Mouse (Mus musculus) liver, embryonic 14.5 days (tissue): ENCODE data around the gene Zer1. TPM values are rescaled to one million over a fixed set of nuclear protein-coding genes. Genes with fewer than 3 reads are reported as not detected.

ENCODE experiments used
- ATAC-seq: fragments of 200-750 bp; cut with Nextera tagmentation; 2 replicates; pipeline ENCODE4 v1.8.0; 2017; ENCODE audit warnings: moderate number of reproducible peaks, mild to moderate bottlenecking, moderate library complexity; ENCODE audit not compliant: insufficient read depth
- DNase-seq, 3 experiments: peaks; one replicate each; pipeline ENCODE4 v3.0.0-alpha.2; 2012 to 2013; ENCODE audit warnings: low read depth in 3 of 3, low spot score in 3 of 3
- H3K27ac ChIP-seq: fragments of 300-500 bp; sonication (generic); 2 replicates; pipeline ENCODE4 v1.5.1; 2014; ENCODE audit warnings: moderate library complexity, mild to moderate bottlenecking, control low read depth, inconsistent platforms
- H3K27me3 ChIP-seq: fragments of 300-500 bp; sonication (generic); 2 replicates; pipeline ENCODE4 v1.6.1; 2014; ENCODE audit warnings: mild to moderate bottlenecking, low read length, moderate library complexity; ENCODE audit not compliant: control insufficient read depth, insufficient read depth
- H3K36me3 ChIP-seq: fragments of 300-500 bp; sonication (generic); replicated peaks from 2 replicates; pipeline ENCODE4 v1.6.1; 2014; ENCODE audit warnings: low read depth; ENCODE audit not compliant: control insufficient read depth, insufficient read depth
- H3K4me1 ChIP-seq, 2 experiments: fragments of 200-500 bp in 1 of 2; fragments of 300-500 bp in 1 of 2; sonication (generic) in 1 of 2; replicated peaks; 2 replicates each; pipeline ENCODE4 v1.6.1; 2012 to 2014; ENCODE audit warnings: antibody characterized with exemption in 1 of 2, inconsistent platforms in 1 of 2, low read length in 1 of 2; ENCODE audit not compliant: control insufficient read depth in 2 of 2, insufficient read depth in 2 of 2
- H3K4me2 ChIP-seq: fragments of 300-500 bp; sonication (generic); 2 replicates; pipeline ENCODE4 v1.6.1; 2014; ENCODE audit warnings: low read depth, mild to moderate bottlenecking, control low read depth, moderate library complexity
- H3K4me3 ChIP-seq, 2 experiments: fragments of 200-500 bp in 1 of 2; fragments of 300-500 bp in 1 of 2; sonication (generic) in 1 of 2; 2 replicates each; pipeline ENCODE4 v1.5.1; 2012 to 2014; ENCODE audit warnings: low read depth in 2 of 2, low read length in 2 of 2, mild to moderate bottlenecking in 2 of 2, control low read depth in 1 of 2, inconsistent platforms in 1 of 2, moderate library complexity in 1 of 2; ENCODE audit not compliant: insufficient read depth in 1 of 2
- H3K9ac ChIP-seq: fragments of 300-500 bp; sonication (generic); replicated peaks from 2 replicates; pipeline ENCODE4 v1.6.1; 2014; ENCODE audit warnings: mild to moderate bottlenecking, control low read depth, moderate library complexity
- H3K9me3 ChIP-seq: fragments of 300-500 bp; sonication (generic); 2 replicates; pipeline ENCODE4 v1.6.1; 2016; ENCODE audit warnings: low read length, mixed read lengths; ENCODE audit not compliant: control insufficient read depth
- CTCF ChIP-seq: IDR thresholded peaks from 2 replicates; pipeline ENCODE4 v1.5.1; 2016; ENCODE audit warnings: antibody characterized with exemption, low read depth, control low read depth
- EP300 ChIP-seq: IDR thresholded peaks from 2 replicates; pipeline ENCODE4 v1.6.1; 2016; ENCODE audit warnings: antibody characterized with exemption, low read depth
- WGBS: fragments of 180-500 bp; shearing (Covaris S2); extraction: QIAGEN DNeasy Blood & Tissue Kit; methylation state at CpG from one replicate; pipeline ENCODE4 v1.1.7; 2014; ENCODE audit not compliant: insufficient replicate concordance; 5-methylcytosine and 5-hydroxymethylcytosine counted together
- polyA plus RNA-seq, 2 experiments: library from polyadenylated mRNA; depleted of rRNA in 1 of 2; stranded (reverse) in 1 of 2; unstranded in 1 of 2; fragments of >200 nt; fragmentation: Nextera tagmentation in 1 of 2; extraction: Ambion mirVana in 1 of 2; gene quantifications; 2 replicates each; pipeline versions ENCODE4 v1.2.1 to v1.2.3; 2012 to 2014

Zer1 gene
- polyA plus RNA-seq, 2 experiments = 1.9 to 8.1 TPM

DNA sequence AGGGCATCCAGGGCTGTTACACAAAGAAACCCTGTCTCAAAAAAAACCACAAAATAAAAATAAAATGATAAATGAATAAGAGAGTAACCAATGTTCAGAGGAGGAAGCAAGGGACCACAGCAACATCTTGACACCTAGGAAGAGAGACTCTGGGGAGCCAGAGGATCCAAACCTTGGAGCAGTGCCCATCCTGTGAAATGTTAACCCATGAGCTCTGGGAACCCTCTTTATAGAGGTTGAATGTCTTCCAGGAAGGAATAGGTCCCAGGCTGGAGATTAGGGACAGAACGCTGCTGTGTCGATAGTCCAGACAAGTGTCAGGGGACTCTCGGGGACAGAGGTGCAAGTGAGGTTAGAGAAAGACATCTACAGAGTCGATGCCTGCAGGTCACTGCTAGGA, 4.1 kb downstream of the Zer1 start:
- Histone ChIP-seq H3K36me3 (no peaks in the 10 kb centered on the region), H3K27me3 (no peaks in the 10 kb centered on the region), H3K9ac (no peak overlapping the region), H3K4me1 (peaks cover 5 to 16% of the 10 kb centered on the region in 2 experiments), H3K9me3 (no peaks in the 10 kb centered on the region), H3K27ac (no peak overlapping the region), H3K4me2 (no peak overlapping the region), H3K4me3 (no peak overlapping the region)
- WGBS = 76% methylated on average over 4 of the region's 4 CpGs
- no peak for ATAC-seq
- TF ChIP-seq EP300 (no peak), CTCF (no peak)
- DNase-seq = no peak

DNA sequence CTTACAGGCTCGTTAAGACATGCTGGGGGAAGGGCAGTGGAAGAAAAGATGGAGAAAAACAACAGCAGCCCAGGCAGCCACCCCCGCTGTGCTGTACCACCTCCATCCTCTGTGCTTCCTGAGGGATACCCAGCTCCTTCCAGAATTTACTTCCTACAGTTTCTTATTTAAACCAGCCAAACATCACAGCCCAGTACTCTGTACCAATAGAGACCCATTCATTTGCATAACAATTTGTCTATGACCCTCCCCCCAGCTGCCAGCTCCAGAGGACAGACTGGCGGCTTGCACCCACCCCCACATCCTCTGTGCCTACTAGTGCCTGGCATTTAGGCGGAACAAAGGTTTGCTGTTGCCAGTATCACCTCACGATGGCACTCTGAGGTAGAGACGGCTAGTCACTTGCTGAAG, 4.7 kb downstream of the Zer1 start:
- no peak for TF ChIP-seq CTCF
- TF ChIP-seq EP300 = no peak
- ATAC-seq (no peak), DNase-seq (no peak)
- H3K4me1 ChIP-seq = peaks cover 0 to 10% of the 10 kb centered on the region in 2 experiments; a peak in 2 of 4 replicates
- no peak overlapping the region for H3K9ac ChIP-seq
- no peak overlapping the region for H3K4me2 ChIP-seq
- H3K36me3 ChIP-seq = no peaks in the 10 kb centered on the region
- H3K4me3 ChIP-seq = no peak overlapping the region
- WGBS = 65% methylated on average over 6 of the region's 6 CpGs
- H3K27me3 ChIP-seq = no peaks in the 10 kb centered on the region
- H3K9me3 ChIP-seq = no peaks in the 10 kb centered on the region
- H3K27ac ChIP-seq = no peak overlapping the region

DNA sequence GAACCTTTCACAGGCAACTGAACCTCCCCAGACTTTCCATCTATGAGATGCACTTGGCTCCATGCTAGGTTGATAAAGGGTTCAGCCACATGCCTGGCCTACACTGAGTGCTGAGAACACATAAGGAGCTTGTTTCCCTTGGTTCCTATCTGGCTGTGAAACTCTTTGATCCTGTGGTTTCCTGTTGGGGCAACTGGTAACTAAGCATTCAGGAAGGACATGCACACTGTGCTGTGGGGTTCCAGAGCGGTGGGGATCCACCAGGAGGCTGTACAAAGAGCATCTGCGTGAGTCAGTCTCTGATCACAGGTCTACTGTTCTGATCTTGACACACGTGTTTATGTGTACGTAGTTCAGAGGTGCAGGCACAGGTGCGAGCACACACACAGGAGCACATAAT, 11.8 kb downstream of the Zer1 start:
- Histone ChIP-seq H3K27me3 (no peaks in the 10 kb centered on the region), H3K27ac (no peak overlapping the region), H3K4me1 (peaks cover 9 to 16% of the 10 kb centered on the region in 2 experiments), H3K4me2 (no peak overlapping the region), H3K36me3 (peaks cover 9% of the 10 kb centered on the region), H3K4me3 (no peak overlapping the region), H3K9ac (no peak overlapping the region), H3K9me3 (no peaks in the 10 kb centered on the region)
- TF ChIP-seq CTCF (no peak), EP300 (no peak)
- 23% methylated on average over 5 of the region's 5 CpGs for WGBS
- DNase-seq (no peak), ATAC-seq (peak; percentile 31; the same call in 1 of the 2 replicates)

DNA sequence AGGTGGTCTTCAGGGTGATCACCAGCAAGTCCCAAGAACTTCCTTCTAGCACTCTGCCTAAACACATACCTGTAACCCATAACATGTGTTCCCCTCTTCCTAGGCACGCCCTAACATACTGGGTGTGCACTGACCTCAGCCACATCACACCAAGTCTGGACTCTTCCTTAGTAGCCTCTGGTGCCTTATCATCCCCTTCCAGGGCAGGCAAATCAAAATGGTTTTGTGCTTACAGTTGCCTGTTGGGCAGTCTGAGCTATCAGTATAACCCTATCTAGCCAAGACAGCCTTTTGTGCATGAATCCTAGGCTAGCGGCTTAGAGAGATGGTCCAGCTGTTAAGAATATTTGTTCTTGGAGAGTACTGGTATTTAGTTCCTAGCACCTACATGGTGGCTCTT, 12.9 kb downstream of the Zer1 start:
- no peak overlapping the region for H3K4me3 ChIP-seq
- H3K27me3 ChIP-seq = no peaks in the 10 kb centered on the region
- ATAC-seq (peak; percentile 82), DNase-seq (peak in 1 of 3 experiments; percentile 49)
- TF ChIP-seq EP300 (peak; percentile 88), CTCF (no peak)
- WGBS = 20% methylated on average over 2 of the region's 2 CpGs
- peaks cover 9% of the 10 kb centered on the region for H3K36me3 ChIP-seq
- peaks cover 9 to 16% of the 10 kb centered on the region in 2 experiments for H3K4me1 ChIP-seq
- no peaks in the 10 kb centered on the region for H3K9me3 ChIP-seq
- H3K27ac ChIP-seq = no peak overlapping the region
- no peak overlapping the region for H3K4me2 ChIP-seq
- H3K9ac ChIP-seq = no peak overlapping the region; the same call in 1 of the 2 replicates

DNA sequence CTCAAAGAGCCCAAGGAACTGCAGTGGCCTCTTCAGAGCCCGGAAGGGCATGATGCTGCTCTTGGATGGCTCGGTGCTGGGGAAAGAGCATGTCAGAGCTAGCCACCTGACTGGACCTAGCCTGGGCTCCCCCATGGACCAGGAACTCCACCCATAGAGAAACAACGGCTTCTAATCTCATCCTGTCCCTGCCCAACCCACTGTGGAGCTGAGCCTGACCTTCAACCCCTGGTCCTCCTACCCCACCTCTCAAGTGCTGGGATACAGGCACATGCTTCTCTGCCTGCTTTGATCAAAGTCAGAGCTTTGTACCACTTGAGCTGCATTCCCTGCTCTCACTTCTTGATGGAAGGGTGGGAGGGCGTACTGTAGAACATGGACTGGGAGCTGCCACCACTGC, 16.1 kb downstream of the Zer1 start:
- 73% methylated on average over 4 of the region's 4 CpGs for WGBS
- Histone ChIP-seq H3K27ac (no peak overlapping the region), H3K9ac (no peak overlapping the region), H3K36me3 (peaks cover 9% of the 10 kb centered on the region), H3K27me3 (no peaks in the 10 kb centered on the region), H3K4me3 (no peak overlapping the region), H3K4me1 (peaks cover 9 to 16% of the 10 kb centered on the region in 2 experiments), H3K9me3 (no peaks in the 10 kb centered on the region), H3K4me2 (no peak overlapping the region)
- ATAC-seq = no peak
- no peak for DNase-seq
- TF ChIP-seq CTCF = no peak
- TF ChIP-seq EP300 = no peak
